Mouse (Mus musculus) lung, postnatal 10 days (tissue): ENCODE measurements around the gene Aldh3b1.

ENCODE experiments used
- DNase-seq: peaks from one replicate; pipeline ENCODE4 v3.0.0; 2021

Gene Aldh3b1

DNA sequence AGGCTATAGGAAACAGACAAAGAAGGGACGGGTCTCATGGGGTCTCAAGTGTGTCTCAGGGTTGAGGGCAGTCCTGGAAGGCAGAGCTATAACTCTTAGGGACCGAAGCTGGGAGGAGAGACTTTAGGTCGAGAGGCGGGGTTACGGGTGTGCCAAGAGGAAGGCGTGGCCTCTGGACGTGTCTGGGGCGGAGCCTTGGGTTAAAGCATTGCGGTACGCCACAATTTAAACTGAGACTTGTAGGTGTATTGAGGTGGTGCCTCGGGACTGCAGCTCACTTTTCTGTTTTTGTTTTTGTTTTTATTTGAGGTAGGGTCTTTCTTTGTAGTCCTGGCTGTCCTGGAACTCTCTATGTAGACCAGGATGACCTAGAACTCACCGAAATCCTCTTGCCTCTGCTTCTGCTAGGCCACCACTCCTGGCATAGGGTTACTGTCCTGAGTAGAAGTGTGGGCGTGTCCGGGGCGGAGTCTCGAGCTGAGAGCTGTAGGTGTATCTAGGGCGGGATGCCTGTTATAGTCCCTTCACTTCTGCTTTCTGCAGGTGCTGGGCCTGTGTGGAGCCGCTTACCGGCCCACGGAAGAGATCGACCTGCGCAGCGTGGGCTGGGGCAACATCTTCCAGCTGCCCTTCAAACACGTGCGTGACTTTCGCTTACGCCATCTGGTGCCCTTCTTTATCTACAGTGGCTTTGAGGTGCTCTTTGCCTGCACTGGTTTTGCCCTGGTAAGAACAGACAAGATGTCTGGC lies 13.6 kb upstream of the Aldh3b1 start:
- peak; percentile 74 for DNase-seq

DNA sequence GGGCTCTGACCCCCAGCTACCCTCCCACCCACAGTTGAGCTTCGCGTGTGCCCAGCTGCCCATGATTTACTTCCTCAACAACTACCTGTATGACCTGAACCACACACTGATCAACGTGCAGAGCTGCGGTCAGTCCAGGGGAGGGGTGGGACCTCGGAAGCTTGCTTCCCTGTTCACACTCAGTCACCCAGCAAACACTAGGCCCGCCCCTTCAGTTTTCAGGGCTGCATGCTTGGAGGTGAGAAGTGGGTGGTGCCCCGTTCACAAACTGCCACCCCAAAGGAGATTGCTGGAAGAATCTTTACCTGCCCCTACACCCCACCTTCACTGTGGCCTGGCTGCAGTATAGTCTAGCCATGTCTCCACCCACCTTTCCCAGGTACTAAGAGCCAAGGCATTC lies 12.7 kb upstream of the Aldh3b1 start:
- no peak for DNase-seq

DNA sequence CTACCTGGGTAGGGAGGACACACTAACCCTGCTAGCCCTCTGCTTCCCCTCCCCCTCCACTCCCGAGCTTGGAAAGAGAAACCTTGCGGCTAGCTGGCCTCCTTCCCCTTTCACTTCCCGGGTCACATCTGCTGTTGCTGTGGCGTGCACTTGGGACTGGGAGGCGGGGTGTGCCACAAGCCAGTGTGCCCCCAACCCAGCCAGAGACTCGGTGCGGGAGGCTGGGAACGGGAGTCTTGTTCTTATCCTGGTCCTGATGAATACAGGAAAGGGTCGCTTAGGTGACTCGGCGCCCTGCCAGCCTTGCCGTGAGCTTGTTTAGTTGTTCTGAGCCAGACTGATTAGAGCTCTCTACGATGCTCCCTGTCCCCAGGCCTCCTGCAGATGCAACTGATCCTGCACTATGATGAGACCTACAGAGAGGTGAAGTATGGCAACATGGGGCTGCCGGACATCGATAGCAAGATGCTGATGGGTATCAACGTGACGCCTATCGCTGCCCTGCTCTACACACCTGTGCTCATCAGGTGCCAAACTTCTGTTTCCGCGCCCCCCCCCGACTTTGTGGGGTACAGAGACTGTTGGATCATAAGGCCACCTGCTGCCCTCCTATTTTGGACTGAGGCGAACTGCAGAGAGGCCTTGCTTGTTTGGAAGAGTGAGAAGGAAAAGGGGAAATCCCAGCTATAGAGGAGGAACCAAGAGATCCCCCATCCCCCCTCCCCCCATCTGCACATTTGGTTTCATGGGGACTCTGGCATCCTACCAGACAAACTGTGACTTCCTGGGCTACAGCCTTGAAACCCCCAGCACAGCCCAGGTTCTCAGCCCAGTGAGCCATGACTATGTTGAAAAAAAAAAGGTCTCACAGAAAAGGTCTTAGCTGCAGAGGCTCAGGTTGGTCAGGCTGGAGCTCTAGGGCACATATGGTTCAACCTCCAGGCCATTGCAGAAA lies 6.6 kb upstream of the Aldh3b1 start:
- peak; percentile 81 for DNase-seq

DNA sequence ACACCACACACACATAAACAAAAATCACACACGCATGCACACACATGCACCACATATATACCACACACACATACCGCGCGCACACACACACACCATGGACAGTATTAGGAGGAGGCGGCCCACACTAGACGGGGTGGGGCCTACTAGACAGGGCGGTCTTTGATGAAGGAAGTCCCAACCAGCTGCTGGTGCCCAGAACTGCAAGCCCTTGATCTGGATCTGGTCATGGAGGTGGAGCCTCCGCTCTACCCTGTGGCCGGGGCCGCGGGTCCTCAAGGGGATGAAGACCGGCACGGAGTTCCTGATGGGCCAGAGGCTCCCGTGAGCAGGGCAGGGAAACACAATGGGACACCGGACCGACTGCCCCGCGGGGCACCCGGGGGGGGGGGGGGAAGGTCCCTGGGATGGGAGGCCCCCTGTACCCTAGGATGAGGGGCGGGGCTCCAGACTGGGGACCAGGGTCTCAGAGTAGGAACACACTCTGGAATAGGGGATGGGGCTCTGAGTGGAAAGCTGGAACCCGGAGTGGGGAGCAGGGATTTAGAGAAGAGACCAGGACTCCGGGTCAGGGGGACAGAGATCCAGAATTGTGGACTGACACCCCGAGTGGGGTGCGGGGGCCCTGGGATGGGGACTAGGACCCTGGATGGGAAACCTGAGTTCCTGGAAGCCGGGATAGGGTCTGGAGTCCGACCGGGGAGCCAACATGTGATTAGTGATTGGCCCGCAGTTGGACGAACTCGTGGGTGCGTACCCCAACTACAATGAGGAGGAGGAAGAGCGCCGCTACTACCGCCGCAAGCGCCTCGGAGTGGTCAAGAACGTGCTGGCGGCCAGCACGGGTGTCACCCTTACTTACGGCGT lies 5.7 kb upstream of the Aldh3b1 start, which contains the start of gene Unc93b1:
Unc93b1 (plus strand) TSS at position 155 of the 864 bp plus-strand sequence.
- peak; percentile 92 for DNase-seq

DNA sequence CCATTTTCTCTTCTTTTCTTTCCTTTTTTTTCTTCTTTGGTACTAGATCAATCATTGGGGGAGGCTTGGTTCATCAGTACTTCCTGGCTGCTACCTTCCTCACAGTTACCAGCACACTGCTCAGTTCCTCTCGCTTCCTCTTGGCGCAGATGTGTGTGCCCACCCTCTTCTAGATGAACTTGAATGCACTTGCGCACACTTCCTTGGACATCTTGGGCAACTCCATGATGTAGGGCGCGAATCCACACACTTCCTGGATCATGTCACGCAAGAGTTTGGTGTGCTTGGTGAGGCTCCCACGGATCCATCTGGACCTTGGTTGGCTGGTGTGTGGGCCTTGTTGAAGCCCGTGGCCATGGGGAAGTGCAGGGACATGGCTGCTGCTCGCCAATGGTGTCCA lies 2.1 kb upstream of the Aldh3b1 start:
- no peak for DNase-seq

DNA sequence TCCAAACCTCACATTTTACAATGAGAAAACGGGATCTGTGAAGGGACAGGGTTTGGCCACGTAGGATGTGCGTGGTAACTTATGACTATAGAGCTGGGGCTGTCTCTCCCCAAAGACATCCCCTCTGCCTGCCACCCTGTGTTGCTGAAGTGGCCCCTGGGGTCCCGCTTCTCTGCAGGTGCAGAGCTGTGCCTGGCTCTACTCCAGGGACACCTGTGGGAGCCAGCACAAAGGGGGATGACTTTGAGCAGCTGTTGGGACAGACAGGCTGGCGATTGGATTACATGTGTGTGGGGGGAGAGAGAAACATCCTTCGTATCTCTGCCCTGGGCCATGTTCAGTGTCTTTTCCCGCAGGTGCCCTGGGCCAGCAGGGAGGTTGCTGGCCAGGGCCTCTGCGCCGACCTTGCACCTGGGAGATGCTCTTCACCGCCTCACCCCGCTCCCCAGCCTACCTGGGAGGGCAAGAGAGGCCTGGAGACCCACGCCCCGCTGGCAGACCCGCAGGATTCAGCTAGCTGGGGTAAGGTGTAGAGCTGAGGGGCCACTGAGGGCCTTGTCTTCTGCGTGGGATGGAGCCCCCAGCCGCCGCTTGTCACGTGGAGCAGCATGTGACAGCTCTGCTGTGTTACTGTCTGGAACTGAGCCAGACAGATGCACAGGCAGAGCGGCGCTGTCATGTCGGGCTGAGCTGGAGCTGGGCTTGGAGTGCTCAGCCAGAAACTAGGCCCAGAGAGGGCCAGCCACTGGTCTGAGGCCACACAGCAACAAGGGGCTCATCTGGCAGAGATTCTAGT lies 852 bp upstream of the Aldh3b1 start:
- DNase-seq = no peak

DNA sequence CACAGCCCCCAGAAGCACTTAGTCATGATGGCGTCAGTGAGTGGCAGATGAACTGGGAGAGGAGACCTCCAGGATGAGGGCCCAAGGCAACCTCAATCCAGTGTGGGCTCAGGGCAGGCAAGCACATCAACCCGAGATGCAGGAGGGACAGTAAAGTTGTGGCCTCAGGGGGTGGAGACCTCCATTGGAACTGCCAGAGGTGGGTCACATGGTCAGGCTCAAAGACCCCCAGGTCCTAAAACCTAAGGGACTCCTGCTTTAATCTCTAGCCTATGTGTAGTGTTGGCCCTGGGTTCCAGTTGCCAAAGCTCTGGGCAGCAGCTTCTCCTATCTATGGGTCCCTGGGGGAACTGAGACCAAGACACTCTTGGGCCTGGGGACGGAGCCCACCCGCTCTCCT lies 829 bp downstream of the Aldh3b1 start:
- DNase-seq = no peak

DNA sequence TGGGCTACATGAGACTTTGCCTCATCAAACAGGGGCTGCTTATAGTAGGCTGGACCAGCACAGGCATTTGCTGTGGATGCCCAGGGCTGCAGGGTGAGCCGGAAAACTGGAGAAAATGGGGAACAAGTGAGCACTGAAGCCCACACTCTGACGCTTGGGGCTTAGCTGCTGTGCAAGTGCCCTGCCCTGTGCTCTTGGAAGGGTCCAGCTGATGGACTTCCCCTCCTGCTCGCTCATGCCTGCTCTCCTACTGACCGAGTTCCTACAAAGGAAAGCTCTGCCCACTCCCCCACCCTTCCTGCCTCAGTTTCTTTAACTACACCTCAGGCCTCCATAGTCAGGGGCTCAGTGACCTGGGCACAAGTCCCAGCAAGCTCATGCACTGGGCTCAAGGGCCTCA lies 1.6 kb downstream of the Aldh3b1 start:
- no peak for DNase-seq

DNA sequence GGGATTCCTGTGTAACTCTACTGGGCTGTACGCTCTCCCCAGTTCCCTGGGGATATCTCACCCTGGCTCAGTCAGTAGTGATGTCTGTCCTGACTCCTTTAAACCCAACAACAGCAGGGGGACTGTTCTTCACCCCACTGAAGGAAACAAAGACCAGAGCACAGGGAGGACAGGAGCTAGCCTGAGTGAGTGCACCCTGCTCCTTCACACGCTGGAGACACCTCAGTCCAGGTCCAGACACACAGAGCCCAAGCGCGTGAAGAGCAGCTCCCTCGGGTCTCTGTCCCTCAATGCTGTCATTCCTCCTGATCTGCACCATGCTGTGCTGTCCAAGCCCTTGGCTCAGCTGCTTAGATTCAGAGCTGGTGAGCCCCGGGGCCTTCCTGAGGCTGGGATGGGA lies 2.9 kb downstream of the Aldh3b1 start:
- DNase-seq = no peak

DNA sequence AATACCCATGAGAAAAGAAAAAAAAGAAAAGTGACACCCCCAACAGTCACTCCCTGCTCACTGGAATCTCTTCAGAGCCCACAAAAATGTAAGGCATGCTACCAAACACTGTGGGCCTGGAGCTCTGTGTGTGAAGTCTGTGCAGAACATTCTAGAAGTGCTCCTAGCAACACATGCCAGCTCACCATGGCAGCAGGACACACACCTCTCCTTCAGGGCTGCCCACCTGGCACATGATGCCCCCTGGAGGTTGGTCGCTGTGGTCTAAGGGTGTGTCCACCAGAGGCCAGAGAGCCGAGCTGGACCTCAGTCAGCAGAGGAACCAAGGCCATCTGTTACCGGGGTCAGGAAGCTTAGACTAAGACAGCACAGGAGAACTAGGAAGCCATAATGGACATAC lies 3.3 kb downstream of the Aldh3b1 start:
- DNase-seq = peak; percentile 81

DNA sequence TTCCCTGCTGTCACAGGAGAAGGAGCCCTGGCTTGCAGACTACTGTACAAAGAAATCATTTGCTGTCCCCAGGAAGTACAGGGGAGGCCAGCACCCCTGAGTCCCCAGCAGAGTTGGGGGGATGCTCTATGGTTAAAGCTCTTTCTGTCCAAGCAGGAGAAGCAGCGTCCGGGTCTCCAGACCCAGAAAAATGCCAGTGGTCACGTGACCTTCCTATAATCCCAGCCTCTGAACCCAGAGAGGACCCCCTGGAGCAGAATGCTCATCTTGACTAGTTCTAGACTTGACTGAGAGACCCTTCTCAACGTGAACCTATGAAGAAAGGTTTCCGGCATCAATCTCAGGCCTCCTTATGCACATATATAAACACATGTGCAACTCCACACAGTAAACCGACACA lies 3.7 kb downstream of the Aldh3b1 start:
- no peak for DNase-seq

DNA sequence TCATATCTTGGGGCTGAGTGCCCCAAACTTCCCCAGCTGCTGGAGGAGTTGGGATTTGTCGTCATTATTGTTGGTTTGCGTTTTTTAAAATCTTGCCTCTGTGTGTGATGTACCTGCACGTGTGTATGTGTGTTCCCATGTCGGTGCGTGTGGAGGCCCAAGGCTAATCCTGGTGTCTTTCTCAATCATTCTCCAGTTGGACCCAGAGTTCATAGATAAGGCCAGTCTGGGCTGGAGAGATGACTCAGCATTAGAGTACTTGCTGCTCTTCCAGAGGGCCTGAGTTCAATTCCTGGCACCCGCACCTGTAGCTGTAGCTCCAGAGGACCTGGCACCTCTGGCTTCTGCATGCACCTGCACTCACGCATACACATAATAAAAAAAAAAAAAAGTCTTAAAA lies 4.7 kb downstream of the Aldh3b1 start:
- no peak for DNase-seq

DNA sequence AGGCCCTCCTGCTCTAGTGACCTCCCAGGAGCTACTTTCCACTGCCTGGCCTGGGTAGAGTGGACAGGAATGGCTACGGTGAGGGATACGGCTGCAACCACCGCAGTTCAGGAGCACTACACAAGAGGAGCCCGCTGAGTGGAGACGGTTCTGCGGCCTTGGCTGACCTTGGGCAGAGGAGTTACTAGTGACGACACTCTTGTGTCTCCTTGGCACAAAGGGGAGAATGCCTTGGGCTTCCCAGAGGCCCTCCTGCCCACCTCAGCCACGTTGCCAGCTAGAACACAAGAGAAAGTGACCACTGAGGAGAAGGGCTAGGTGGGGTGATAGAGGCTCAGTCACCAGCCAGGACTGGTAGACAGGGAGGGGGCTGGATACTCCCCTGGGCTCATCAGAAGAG lies 5.4 kb downstream of the Aldh3b1 start:
- DNase-seq = no peak

DNA sequence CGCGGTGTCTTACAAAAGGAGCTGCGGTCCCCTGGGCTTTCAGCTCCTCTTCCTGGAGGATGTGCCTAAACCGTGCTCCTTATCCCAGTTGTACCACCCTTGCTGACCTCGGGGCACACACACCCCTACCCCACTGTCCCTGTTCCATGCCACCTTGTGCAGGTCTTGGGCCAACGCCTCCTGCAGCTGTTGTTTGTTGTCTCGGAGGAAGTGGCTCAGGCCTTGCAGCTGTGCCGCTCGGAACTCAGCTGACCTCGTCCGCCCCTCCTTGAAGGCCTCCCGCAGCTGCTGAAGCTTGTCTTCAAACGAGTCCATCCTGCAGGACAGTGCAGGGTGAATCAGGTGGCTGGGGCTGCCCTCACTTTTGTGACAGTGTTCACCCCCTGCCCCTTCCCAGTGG lies 6.0 kb downstream of the Aldh3b1 start:
- peak; percentile 64 for DNase-seq

DNA sequence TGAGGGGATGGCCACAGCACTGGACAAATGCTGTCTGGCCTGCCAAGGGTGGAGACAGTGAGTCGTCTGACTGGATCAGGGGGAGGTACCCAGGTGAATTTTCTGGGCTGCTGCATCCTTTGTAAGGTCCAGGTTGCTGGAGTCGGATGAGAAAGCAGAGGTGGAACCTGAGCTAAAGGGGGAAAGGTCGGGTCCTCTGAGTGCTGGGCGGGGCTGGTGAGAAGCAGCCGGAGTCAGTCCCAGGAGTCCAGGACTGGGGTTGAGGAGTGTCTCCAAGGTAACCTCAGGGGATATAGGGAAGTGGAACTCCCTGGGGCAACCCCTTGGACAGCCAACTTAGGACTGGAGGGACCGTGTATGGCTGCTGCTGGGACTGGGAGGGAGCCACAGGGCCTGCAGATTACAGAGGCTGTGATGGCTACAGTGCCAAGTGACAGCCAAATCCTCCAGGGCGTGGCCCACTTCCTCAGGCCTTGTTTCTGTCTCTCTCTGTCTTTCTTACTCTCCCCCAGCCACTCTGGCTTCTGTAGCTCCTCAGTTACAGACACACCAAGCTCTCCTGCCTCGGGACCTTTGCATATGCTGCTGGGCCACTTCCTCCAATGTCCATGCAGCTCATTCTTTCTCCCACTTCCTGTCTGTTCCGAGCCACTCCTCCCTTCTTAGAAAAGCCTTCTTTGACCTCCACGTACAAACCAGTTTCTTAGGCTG lies 6.8 kb downstream of the Aldh3b1 start:
- DNase-seq = no peak

DNA sequence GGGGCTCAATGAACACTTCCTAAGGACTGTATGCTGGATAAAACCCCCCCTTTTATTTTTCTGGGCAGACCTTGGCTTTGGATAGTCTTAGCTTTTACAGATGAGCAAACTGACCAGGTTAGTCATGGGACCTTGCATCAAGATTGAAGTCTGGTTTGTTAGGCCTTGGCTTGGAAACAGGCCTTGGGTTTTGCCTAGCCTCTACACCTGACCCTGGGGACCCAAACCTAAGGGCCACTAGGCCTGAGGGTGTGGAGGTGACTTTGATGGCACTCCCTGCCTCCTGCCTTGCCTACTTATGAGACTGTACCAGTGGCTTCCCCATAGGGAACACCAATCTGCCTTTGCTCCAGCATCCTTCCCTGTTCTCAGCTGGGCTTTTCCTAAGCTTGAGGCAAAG lies 9.7 kb downstream of the Aldh3b1 start:
- no peak for DNase-seq

DNA sequence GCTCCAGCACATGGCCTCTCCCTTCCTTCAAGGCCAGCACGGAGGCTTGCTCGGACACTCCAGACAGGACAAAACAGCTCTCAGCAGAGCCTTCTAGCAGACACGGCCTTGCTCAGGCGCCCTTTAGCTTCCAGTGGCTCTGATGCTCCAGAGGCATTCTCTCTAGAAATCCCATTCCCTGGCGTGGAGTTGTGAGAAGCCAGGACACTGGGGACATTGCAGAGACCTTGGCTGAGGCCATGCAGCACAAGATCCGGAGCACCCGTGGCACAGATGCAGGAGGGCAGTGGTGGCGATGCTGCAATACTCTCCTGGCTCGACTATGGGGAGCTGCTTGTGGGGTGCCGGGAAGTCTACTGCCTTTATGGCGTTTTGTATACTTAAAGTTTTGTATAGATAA lies 12.9 kb downstream of the Aldh3b1 start:
- no peak for DNase-seq

DNA sequence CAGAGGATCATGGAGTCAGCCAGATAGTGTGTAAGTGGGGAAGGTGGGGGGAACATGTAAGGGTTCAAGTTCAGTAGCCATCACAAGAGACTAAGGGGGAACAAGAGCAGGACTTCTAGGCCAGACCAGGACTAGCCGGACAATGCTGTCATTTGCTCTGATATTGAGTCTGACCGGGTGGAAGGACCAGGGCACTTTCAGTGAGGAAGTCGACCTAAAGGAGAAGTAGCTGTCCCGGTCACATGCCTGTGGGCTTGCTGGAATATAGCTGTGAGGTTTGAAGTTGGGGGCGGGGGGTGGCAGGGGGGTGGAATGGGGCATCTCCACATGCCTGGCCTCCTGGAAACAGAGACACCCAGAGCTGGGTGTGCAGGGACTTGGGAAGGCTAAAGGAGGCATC lies 15.1 kb downstream of the Aldh3b1 start:
- no peak for DNase-seq

DNA sequence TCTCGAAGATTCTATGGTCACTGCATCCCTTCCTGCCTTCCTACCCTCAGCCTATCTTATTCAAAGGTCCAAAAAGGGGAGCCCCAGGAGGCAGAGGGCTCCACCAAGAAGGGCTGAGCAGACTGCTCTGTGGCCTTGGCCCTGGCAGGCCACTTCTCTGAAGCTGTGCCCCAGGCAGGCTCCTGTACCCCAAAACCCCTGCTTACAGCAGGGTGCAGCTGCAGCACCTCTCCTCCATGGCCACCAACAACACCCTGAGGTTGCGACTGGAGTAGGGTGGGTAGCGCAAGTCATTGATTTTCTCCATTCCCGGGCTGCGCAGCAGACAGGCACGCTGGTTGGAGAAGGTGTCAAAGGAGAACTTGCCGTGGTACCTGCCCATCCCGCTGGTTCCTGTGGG lies 15.9 kb downstream of the Aldh3b1 start:
- no peak for DNase-seq

DNA sequence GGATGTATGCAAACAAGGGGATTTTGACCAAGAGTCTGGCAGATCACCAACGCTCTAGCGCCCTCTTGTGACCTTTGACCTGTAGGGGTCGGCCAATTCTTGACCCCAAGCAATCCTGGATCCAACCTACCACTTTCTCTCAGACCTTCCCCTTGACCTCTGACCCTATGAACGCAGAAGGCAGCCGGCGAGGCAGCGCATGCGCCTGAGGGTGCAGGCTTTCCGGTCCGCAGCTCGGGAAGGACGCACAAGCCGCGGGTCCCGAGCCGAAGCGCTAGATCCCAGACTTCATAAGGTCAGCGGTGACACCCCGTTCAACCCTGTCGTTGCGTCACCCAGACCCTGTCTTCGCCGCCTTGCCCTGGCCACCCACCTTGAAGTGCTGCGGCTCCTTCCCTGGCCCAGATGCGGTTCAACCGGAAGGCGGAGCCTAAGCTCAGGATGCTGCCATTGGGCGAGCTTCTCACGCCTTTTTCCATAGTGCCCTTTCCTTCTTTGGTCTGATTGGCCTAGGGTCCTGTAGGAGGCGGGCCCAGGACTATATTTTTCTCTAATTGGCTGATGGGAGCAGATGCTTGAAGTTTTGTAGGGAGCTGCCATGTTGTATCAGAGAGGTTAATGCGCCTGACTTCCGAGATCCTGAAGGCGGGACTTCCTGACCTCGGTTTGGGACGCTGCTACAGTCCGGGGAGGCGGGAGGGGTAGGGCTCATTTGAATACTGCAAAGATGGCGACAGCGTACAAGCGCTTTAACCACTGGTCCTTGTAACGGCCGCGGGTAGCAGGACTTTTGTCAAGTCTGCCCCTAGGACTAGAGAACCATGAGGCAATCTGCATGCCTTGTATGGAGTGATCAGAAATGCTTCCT lies 17.0 kb downstream of the Aldh3b1 start, which contains the start of gene Ndufs8:
Ndufs8 (minus strand) TSS at position 438 of the 868 bp plus-strand sequence.
- peak; percentile 97 for DNase-seq
